Mouse (Mus musculus) erythroblast, embryonic 14.5 days (primary cell): ENCODE data around the gene Lnx1.

Experiments
- GATA1 ChIP-seq: IDR thresholded peaks from 2 replicates; pipeline ENCODE4 v1.6.1; 2012; ENCODE audit warnings: low read length, inconsistent platforms, mixed read lengths
- TAL1 ChIP-seq: IDR thresholded peaks from 3 replicates; pipeline ENCODE4 v1.6.1; 2012; ENCODE audit warnings: low read length, inconsistent platforms, mixed read lengths

DNA sequence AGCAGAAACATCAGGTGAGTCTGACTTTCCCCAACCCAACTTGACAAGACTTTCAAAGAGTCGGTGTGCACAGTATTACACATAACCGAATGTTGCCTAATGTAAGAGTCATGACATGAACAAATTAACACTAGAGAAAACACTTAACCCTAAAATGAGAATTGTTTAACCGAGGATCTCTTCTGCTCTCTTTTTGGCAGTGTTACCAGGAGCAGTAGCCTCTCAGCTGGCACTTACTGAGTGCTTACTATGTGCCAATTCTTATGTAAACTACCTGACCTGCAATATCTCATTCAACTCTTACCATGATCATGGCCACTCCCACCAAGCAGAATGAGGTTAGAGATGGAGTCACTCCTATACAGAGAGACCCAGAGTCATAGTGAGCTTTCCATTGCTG lies 44.8 kb upstream of the Lnx1 start:
- TF ChIP-seq GATA1 (no peak), TAL1 (no peak)
